Mouse (Mus musculus): ENCODE measurements around the gene Tpk1. TPM values are rescaled to one million over a fixed set of nuclear protein-coding genes. Genes with fewer than 3 reads are reported as not detected.

Tpk1 gene
- total RNA-seq (2021): 1 to 10 TPM; 4.3 to 4.7 TPM
- long read RNA-seq, experiment 1, partial matches to known transcripts: 0 of 9 reads
- long read RNA-seq, experiment 1, other reads (novel, unspliced or antisense): 5 of 9 reads
- long read RNA-seq, experiment 2, partial matches to known transcripts: 0 of 5 reads
- long read RNA-seq, experiment 2, other reads (novel, unspliced or antisense): 1 of 5 reads

DNA sequence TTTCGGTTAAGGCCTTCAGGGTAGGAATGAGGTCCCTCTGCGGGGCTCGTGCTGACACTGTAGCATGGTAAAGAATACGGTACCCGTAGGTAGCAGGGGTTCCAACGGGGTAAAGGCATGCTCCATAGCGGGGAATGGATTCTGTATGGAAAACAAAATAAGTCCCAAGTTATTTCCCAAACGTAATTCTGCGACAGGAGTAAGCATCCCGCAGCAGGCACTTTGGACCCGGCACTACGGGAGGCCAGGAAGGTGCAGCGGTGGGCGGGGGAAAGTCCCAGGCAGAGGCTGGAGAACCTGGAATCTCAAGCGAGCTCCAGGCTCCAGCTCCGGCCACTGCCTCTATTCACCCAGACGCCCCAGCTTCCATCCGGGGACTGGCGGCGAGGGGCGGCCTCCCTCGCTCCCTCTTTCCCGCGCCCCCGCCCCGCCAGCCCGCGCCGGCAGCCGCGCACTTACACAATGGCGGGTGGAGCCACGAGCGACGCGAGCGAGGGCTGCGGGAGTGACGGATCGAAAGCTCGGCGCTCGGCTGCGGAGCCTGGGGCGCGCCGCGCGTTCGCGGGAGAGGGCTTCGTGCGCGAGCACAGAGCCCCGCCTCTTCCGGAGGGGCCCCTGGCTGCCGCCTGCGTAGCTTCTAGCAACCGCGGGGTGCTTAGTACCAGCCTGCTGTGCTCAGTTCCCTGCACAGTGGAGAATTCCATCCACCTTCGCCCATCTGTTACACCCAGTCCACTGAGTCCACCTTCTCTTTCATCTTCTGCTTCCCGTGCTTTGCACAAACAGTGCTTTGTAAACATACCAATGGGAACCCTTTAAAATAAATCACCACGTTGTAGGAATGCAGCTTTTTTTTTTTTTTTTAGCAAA is at the start of gene Tpk1:
Tpk1 (minus strand) TSS at position 602 of the 870 bp plus-strand sequence.
- peak; percentile 91 for DNase-seq

- DNase-seq: no peak
These were observed 36.9 kb upstream of the Tpk1 start for GRCm38 (mm10) chr6:43702810-43703614.

- no peak for DNase-seq
These were observed 25.8 kb upstream of the Tpk1 start for GRCm38 (mm10) chr6:43691863-43692262.

DNA sequence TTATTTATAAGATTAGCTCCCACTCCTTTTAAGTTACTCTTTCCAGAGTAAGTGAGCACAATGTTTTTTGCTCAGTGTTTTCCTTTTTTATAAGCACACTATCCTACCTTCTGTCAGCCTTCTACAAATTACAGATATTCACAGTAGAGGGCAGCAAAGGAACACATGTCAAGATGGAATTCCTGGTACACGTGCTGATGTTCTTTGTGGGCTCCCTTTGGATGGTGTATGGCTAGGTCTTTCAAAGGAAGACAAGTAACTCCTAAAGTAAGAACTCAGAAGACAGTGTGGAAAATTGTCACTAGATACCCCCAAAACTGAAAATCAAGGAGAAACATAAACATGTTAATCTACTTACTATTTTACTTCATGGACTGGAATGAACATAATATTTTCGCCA is 19.9 kb upstream of the Tpk1 start:
- no peak for DNase-seq

GRCm38 (mm10) chr6:43682535-43682934 is 16.5 kb upstream of the Tpk1 start:
- no peak for DNase-seq

GRCm38 (mm10) chr6:43678689-43679212 is 12.7 kb upstream of the Tpk1 start:
- DNase-seq: no peak

DNA sequence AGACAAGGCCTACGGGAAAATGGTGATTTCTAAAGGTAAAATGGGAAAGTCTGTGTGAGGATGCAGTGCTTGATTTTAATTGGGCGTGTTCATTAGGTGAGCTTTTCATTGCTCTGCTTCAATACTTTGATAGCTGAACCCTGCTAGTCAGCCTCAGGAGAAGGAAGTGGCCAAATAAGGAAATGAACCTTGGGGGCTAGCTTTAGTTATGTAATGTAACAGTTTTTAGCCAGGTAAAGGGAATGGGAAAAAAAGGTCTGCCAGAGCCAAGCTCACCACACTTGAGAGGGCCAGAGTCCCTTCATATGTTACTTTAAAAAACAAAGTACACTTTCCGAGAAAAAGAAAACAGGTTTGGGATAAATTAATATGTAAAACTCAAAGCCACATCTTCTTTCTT is 11.5 kb upstream of the Tpk1 start:
- DNase-seq: no peak

- no peak for DNase-seq
These were observed 10.1 kb upstream of the Tpk1 start for GRCm38 (mm10) chr6:43676139-43676538.

GRCm38 (mm10) chr6:43674986-43675760 is 9.1 kb upstream of the Tpk1 start:
- DNase-seq: no peak

- no peak for DNase-seq
These were observed 4.9 kb upstream of the Tpk1 start for GRCm38 (mm10) chr6:43670939-43671338.

DNA sequence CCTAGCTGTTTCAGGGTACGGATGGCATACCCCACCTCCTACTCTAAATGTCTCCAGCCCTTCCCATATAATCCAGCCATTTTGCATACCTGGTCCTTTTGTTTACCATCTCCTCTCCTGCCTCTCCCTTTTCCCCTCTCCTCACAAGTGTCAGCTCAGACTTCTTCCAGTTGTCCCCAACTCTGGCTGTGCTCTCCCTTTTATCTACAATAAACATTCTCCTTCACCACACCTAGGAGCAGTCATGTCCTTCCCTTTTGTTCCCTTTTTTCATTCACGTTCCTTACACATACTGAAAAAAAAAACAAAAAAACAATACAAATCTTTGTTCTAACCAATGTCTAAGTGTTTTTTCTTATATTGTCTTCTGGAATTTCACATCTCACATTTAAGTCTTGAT is 1.6 kb upstream of the Tpk1 start:
- no peak for DNase-seq

DNA sequence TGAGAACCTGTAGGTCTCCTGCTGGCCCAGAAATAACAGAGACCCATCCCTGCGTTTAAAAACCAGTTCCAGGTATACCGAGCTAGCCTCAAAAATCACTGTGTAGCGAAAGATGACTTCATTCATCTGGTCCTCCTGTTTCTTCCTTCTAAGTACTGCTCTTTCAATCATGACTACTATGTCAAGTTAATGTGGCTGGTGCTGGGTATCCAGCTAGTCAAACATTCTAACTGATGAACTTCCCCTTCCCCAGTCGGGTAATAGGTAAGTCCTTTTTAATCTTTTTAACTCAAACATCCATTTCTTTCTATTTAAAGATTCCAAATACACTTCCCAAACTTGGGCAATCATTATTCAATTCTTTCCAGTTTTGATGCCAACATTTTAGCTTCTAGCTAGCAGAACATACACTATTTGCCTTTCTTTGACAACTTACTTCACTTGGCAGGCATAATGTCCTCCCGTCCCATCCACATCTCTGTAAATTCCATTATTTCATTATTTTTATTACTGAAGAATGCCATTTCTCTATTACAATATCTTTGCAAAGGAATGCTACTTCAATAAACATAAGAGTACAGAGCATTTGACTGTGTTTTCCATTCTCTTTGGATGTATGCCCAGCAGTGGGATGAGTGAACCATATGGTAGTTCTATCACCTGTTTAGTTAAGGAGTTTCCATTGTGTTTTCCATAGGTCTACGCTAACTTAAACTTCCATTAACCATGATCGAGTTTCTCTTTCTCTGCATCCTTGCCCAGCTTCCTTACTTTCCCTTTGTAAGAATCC is 728 bp upstream of the Tpk1 start:
- DNase-seq: no peak

DNA sequence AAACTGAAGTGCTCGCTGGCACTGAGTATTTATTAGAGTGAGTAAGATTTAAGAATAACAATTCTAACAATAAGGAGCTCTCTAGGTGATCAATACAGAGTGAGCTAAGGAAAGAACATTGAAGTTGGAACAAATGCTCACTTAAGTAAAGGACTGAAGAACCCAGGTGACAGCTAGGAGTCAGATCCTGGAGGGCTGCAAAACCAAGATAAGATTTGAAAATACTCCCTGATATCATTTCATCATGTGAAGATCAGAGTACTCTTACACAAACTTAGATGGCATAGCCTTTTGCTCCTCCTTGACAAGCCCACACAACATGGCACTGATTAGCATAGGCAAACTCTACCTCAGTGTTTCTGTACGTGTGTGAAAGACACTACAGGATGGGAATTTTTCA is 4.3 kb downstream of the Tpk1 start:
- no peak for DNase-seq

DNA sequence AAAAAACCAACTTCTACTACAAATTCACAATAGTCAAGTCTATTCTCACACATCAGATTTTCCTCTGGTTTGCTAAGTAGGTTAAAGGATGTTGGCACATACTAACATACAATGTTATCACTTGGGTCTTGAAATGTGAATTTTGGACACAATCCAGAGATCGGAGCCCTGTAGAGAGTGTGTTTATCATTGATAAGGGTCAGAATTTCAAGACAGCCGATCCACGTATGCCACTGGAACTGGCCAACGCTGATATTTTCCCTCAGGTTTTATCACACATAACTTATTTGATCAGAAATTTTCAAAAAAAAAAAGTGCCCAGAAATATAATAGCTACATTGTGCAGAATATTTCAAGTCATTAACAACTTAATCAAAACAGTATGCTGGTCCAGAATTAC is 7.8 kb downstream of the Tpk1 start:
- no peak for DNase-seq

GRCm38 (mm10) chr6:43657845-43658244 is 8.2 kb downstream of the Tpk1 start:
- no peak for DNase-seq

- no peak for DNase-seq
These were observed 11.1 kb downstream of the Tpk1 start for GRCm38 (mm10) chr6:43654876-43655456.

DNA sequence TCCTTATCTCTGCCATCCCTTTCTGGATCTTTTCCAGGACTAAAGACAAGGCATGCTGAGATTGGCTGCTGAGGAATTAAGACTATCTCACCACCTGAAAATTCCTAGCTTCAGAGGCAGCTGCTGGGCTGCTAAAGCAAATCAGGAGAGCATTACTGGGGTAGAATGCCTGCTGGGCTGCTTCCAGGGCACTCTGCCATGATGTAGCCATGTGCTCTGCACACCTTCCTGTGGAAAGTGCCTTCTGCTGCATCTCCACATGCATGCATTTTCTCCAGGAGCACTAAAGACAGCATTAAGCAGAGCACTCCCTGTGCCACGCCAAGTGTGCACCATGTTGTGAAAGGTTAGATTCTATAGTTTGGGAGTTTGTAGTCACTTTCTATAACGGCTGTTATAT is 16.6 kb downstream of the Tpk1 start:
- DNase-seq: no peak

DNA sequence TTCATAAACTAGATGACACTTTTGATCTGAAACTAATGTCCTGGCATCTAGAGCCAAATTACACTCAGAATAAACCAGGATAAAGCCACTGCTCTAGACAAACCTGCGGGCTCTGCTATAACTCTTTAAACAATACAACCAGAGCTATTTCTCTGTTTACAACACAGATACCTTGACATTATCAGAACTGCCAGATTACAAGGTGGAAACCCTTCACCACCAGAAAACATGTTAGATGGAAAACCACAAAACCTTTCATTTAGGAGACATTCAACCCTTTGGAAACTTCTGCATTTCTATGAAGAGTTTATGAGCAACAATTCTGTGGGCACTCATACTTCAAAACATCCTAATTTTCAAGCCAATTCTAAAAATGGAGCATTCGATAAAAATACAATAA is 20.4 kb downstream of the Tpk1 start:
- no peak for DNase-seq

DNA sequence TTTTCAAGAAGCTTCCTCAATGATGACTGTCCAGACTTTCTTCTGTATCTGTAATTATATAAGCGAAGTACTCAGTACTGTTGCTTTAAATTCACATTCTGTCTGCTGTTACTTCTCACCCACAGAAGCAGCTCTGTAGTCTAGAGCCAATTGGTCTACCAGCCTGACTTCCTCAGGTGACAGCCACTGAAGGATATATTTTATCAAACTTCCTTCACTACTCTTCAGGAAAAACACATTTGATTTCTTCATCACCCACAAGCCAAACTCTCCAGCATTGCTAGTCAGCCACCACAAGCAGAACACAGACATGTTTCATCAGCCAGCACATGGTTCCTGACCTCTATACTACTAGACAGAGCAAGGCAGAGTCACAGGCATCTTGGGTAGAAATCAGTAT is 21.0 kb downstream of the Tpk1 start:
- no peak for DNase-seq

DNA sequence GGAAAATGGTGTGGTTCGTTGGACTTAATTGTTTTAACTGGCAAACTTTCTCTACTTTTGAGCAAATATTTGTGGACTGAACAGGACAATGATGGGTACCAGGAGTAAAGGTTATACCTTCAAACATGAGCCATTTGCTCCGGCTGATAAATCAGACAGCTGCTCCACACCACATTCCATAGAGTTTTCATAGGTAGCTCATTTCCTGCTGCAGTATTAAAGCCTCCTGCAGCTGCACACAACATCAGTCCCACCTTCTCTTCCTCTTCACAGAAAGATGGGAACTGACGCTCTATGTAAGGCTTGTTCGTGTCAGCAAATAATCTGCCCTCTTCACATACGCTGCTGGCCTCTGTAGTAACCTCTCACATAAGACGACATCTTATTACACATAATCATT is 22.4 kb downstream of the Tpk1 start:
- DNase-seq: no peak

DNA sequence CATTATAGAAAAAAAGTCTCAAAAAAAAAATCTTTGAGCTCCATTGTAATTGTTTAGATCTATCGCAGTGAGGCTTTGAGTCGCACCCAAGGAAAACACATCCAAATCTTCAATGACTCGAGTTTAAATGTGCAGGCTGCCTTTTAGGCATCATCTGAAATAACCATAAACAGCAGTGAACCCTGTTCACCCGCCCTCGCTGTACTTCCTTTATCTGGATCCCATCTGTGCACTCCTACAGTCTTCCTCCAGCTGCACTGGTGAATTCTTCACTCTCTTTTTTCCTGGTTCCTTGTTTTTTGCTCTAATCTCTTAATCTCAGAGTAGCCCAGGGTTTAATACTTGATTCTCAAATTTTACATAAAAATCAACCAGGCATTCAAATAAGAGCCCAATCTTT is 23.7 kb downstream of the Tpk1 start:
- no peak for DNase-seq
